Mouse (Mus musculus): ENCODE results near the gene Zfp735. TPM values are rescaled to one million over a fixed set of nuclear protein-coding genes. Genes with fewer than 3 reads are reported as not detected.

Gene Zfp735
- not detected for total RNA-seq (2021)
- long read RNA-seq, experiment 1: 0 reads
- long read RNA-seq, experiment 2: 0 reads

DNA sequence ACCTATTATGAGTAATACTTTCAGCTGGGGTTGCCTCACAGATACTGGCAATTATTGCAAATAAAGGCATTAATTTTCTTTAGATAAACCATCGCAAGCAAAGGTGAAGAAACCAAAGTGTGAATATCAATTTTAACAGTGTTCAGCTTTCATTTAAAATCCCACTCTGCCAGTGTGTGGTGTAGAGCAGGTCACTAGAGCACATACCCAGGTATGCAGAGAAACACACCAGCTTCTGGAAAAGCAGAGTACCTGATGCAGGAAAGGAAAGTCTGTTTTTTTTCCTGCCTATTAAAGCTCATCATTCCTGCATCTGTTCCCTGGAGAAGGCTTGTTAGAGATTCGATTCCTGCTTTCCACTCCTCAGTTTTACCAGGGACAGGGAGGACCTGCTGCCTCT is at the start of gene Zfp735:
Zfp735 (plus strand) TSS at position 301 of the 400 bp plus-strand sequence.
- no peak for DNase-seq (ENCODE audit: low spot score in 2 of 2)

GRCm38 (mm10) chr11:73759115-73759514 is 70.5 kb downstream of the Zfp735 start:
- DNase-seq (ENCODE audit: low spot score in 2 of 2): no peak

Other genes starting within 250 kb of the Zfp735 start
- not detected for gene Olfr380, start 231.3 kb upstream of the Zfp735 start, total RNA-seq (2021)
- not detected for gene Olfr381, start 197.2 kb upstream of the Zfp735 start, total RNA-seq (2021)
- gene Olfr382, start 171.6 kb upstream of the Zfp735 start, total RNA-seq (2021): not detected
- not detected for gene Olfr385, start 95.8 kb upstream of the Zfp735 start, total RNA-seq (2021)
- gene Olfr384, start 90.2 kb upstream of the Zfp735 start, total RNA-seq (2021): not detected
- not detected for gene Olfr389, start 91.9 kb downstream of the Zfp735 start, total RNA-seq (2021)
- gene Olfr390, start 94.2 kb downstream of the Zfp735 start, total RNA-seq (2021): not detected
- not detected for gene Olfr391-ps, start 114.3 kb downstream of the Zfp735 start, total RNA-seq (2021)
- gene Olfr392, start 128.3 kb downstream of the Zfp735 start, total RNA-seq (2021): not detected
- gene Olfr393, start 162.7 kb downstream of the Zfp735 start, total RNA-seq (2021): not detected
- not detected for gene Olfr394, start 202.0 kb downstream of the Zfp735 start, total RNA-seq (2021)
- gene Olfr395, start 220.5 kb downstream of the Zfp735 start, total RNA-seq (2021): not detected
- not detected for gene Olfr23, start 247.9 kb downstream of the Zfp735 start, total RNA-seq (2021)

All from gastrocnemius, postnatal 4 days (tissue).